Mouse (Mus musculus) intestine, embryonic 15.5 days (tissue): ENCODE data around the gene Sdccag8. TPM values are rescaled to one million over a fixed set of nuclear protein-coding genes. Genes with fewer than 3 reads are reported as not detected.
"Not testable (repeated sequence)": the region's sequence is repeated elsewhere in the genome, so short reads cannot be mapped to it uniquely, and the experiment has no call there.

ENCODE experiments used
- ATAC-seq: fragments of 200-750 bp; cut with Nextera tagmentation; 2 replicates; pipeline ENCODE4 v1.8.0; 2017; ENCODE audit warnings: moderate TSS enrichment, moderate library complexity
- H3K27ac ChIP-seq: fragments of 300-500 bp; sonication (generic); 2 replicates; pipeline ENCODE4 v1.5.1; 2015; ENCODE audit warnings: mild to moderate bottlenecking, inconsistent platforms
- H3K27me3 ChIP-seq: fragments of 300-500 bp; sonication (generic); replicated peaks from 2 replicates; pipeline ENCODE4 v1.6.1; 2015; ENCODE audit warnings: inconsistent platforms
- H3K36me3 ChIP-seq: fragments of 300-500 bp; sonication (generic); 2 replicates; pipeline ENCODE4 v1.6.1; 2015; ENCODE audit warnings: inconsistent platforms
- H3K4me1 ChIP-seq: fragments of 300-500 bp; sonication (generic); replicated peaks from 2 replicates; pipeline ENCODE4 v1.6.1; 2015; ENCODE audit warnings: inconsistent platforms
- H3K4me2 ChIP-seq: fragments of 300-500 bp; sonication (generic); replicated peaks from 2 replicates; pipeline ENCODE4 v1.6.1; 2015; ENCODE audit warnings: mild to moderate bottlenecking, inconsistent platforms
- H3K4me3 ChIP-seq: fragments of 300-500 bp; sonication (generic); replicated peaks from 2 replicates; pipeline ENCODE4 v1.5.1; 2015; ENCODE audit warnings: inconsistent platforms
- H3K9ac ChIP-seq: fragments of 300-500 bp; sonication (generic); 2 replicates; pipeline ENCODE4 v1.6.1; 2015; ENCODE audit warnings: inconsistent platforms
- H3K9me3 ChIP-seq: fragments of 300-500 bp; sonication (generic); 2 replicates; pipeline ENCODE4 v1.6.1; 2016; ENCODE audit warnings: inconsistent platforms
- WGBS: fragments of 180-500 bp; shearing (Covaris S2); methylation state at CpG from one replicate; pipeline ENCODE4 v1.1.7; 2015; 5-methylcytosine and 5-hydroxymethylcytosine counted together
- polyA plus RNA-seq: library from polyadenylated mRNA; unstranded; fragments of >200 nt; fragmentation: Nextera tagmentation; extraction: Ambion mirVana; gene quantifications from 2 replicates; pipeline ENCODE4 v1.2.1, GENCODE M21; 2015

The Sdccag8 gene
- polyA plus RNA-seq, 1 experiment from 2014 or later: 23.9 TPM

- Histone ChIP-seq H3K4me2 (no peak overlapping the region), H3K4me3 (no peak overlapping the region), H3K36me3 (no peaks in the 10 kb centered on the region), H3K27me3 (no peaks in the 10 kb centered on the region), H3K9me3 (no peaks in the 10 kb centered on the region), H3K9ac (no peak overlapping the region), H3K27ac (no peak overlapping the region), H3K4me1 (0 out of 2 replicates have a peak, but pooled peaks cover 3% of the 10 kb centered on the region)
- no peak for ATAC-seq
- 56% methylated on average over 13 of the region's 13 CpGs for WGBS
These were observed 119.7 kb downstream of the Sdccag8 start for GRCm38 (mm10) chr1:176934043-176934762.

GRCm38 (mm10) chr1:176939901-176940341 is 125.5 kb downstream of the Sdccag8 start:
- no peak for ATAC-seq
- Histone ChIP-seq H3K27ac (no peak overlapping the region), H3K4me2 (no peak overlapping the region), H3K4me3 (no peak overlapping the region), H3K9me3 (no peaks in the 10 kb centered on the region), H3K4me1 (no peaks in the 10 kb centered on the region), H3K9ac (no peak overlapping the region), H3K27me3 (no peaks in the 10 kb centered on the region), H3K36me3 (no peaks in the 10 kb centered on the region)
- WGBS: 67% methylated on average over 8 of the region's 8 CpGs

- not testable (repeated sequence) for H3K9ac ChIP-seq, H3K9me3 ChIP-seq, H3K4me1 ChIP-seq, H3K4me3 ChIP-seq, H3K4me2 ChIP-seq, H3K36me3 ChIP-seq, ATAC-seq, H3K27ac ChIP-seq, H3K27me3 ChIP-seq
These were observed 127.0 kb downstream of the Sdccag8 start for GRCm38 (mm10) chr1:176941286-176941990.

- 89% methylated on average over 5 of the region's 5 CpGs for WGBS
- ATAC-seq: no peak
- H3K27me3 ChIP-seq: no peaks in the 10 kb centered on the region
These were observed 128.7 kb downstream of the Sdccag8 start for GRCm38 (mm10) chr1:176943126-176943525.

GRCm38 (mm10) chr1:176943987-176944386 is 129.5 kb downstream of the Sdccag8 start:
- no peak overlapping the region for H3K9ac ChIP-seq
- 83% methylated on average over 5 of the region's 5 CpGs for WGBS
- H3K27ac ChIP-seq: no peak overlapping the region
- H3K4me2 ChIP-seq: no peak overlapping the region
- H3K9me3 ChIP-seq: no peaks in the 10 kb centered on the region
- no peak overlapping the region for H3K4me3 ChIP-seq
- no peaks in the 10 kb centered on the region for H3K4me1 ChIP-seq
- no peaks in the 10 kb centered on the region for H3K27me3 ChIP-seq
- no peak for ATAC-seq
- no peaks in the 10 kb centered on the region for H3K36me3 ChIP-seq

More at GRCm38 (mm10) chr1:176943126-176943525, 128.7 kb downstream of the Sdccag8 start:
- Histone ChIP-seq H3K4me2 (no peak overlapping the region), H3K4me1 (no peaks in the 10 kb centered on the region), H3K27ac (no peak overlapping the region), H3K4me3 (no peak overlapping the region), H3K36me3 (no peaks in the 10 kb centered on the region), H3K9me3 (no peaks in the 10 kb centered on the region), H3K9ac (no peak overlapping the region)

GRCm38 (mm10) chr1:176944458-176945174 is 130.2 kb downstream of the Sdccag8 start:
- H3K27ac ChIP-seq: no peak overlapping the region
- 74% methylated on average over 8 of the region's 8 CpGs for WGBS
- no peaks in the 10 kb centered on the region for H3K4me1 ChIP-seq
- no peak overlapping the region for H3K4me3 ChIP-seq
- H3K27me3 ChIP-seq: no peaks in the 10 kb centered on the region
- no peak overlapping the region for H3K4me2 ChIP-seq
- no peak overlapping the region for H3K9ac ChIP-seq
- H3K36me3 ChIP-seq: no peaks in the 10 kb centered on the region
- H3K9me3 ChIP-seq: no peaks in the 10 kb centered on the region
- no peak for ATAC-seq

GRCm38 (mm10) chr1:176945175-176945540 is 130.7 kb downstream of the Sdccag8 start:
- 82% methylated on average over 12 of the region's 12 CpGs for WGBS
- Histone ChIP-seq H3K9ac (no peak overlapping the region), H3K9me3 (no peaks in the 10 kb centered on the region), H3K4me2 (no peak overlapping the region), H3K27me3 (no peaks in the 10 kb centered on the region), H3K4me1 (no peaks in the 10 kb centered on the region), H3K27ac (no peak overlapping the region), H3K36me3 (no peaks in the 10 kb centered on the region), H3K4me3 (no peak overlapping the region)
- no peak for ATAC-seq

GRCm38 (mm10) chr1:176946031-176946795 is 131.8 kb downstream of the Sdccag8 start:
- no peak overlapping the region for H3K9ac ChIP-seq
- H3K4me3 ChIP-seq: no peak overlapping the region
- H3K9me3 ChIP-seq: no peaks in the 10 kb centered on the region
- H3K4me1 ChIP-seq: no peaks in the 10 kb centered on the region
- H3K36me3 ChIP-seq: no peaks in the 10 kb centered on the region
- no peaks in the 10 kb centered on the region for H3K27me3 ChIP-seq
- H3K27ac ChIP-seq: no peak overlapping the region
- no peak overlapping the region for H3K4me2 ChIP-seq
- no peak for ATAC-seq
- 82% methylated on average over 11 of the region's 11 CpGs for WGBS

- no peaks in the 10 kb centered on the region for H3K9me3 ChIP-seq
These were observed 132.3 kb downstream of the Sdccag8 start for GRCm38 (mm10) chr1:176946796-176947181.

GRCm38 (mm10) chr1:176948861-176949260 is 134.4 kb downstream of the Sdccag8 start:
- Histone ChIP-seq H3K27ac (no peak overlapping the region), H3K36me3 (no peaks in the 10 kb centered on the region), H3K4me2 (no peak overlapping the region), H3K9me3 (no peaks in the 10 kb centered on the region), H3K4me3 (no peak overlapping the region), H3K27me3 (no peaks in the 10 kb centered on the region), H3K9ac (no peak overlapping the region), H3K4me1 (no peaks in the 10 kb centered on the region)
- ATAC-seq: no peak
- 84% methylated on average over 6 of the region's 6 CpGs for WGBS

More at GRCm38 (mm10) chr1:176946796-176947181, 132.3 kb downstream of the Sdccag8 start:
- Histone ChIP-seq H3K27ac (no peak overlapping the region), H3K36me3 (no peaks in the 10 kb centered on the region), H3K27me3 (no peaks in the 10 kb centered on the region), H3K4me2 (no peak overlapping the region), H3K9ac (no peak overlapping the region), H3K4me3 (no peak overlapping the region), H3K4me1 (no peaks in the 10 kb centered on the region)
- ATAC-seq: no peak
- WGBS: 81% methylated on average over 7 of the region's 7 CpGs

GRCm38 (mm10) chr1:176949320-176949719 is 134.9 kb downstream of the Sdccag8 start:
- no peak overlapping the region for H3K27ac ChIP-seq
- WGBS: 83% methylated on average over 6 of the region's 6 CpGs

GRCm38 (mm10) chr1:176950061-176950460 is 135.6 kb downstream of the Sdccag8 start:
- Histone ChIP-seq H3K9me3 (no peaks in the 10 kb centered on the region), H3K27ac (no peak overlapping the region), H3K4me1 (no peaks in the 10 kb centered on the region), H3K27me3 (no peaks in the 10 kb centered on the region), H3K9ac (no peak overlapping the region), H3K4me3 (no peak overlapping the region), H3K4me2 (no peak overlapping the region), H3K36me3 (no peaks in the 10 kb centered on the region)
- no peak for ATAC-seq
- WGBS: 80% methylated on average over 6 of the region's 6 CpGs

More at GRCm38 (mm10) chr1:176949320-176949719, 134.9 kb downstream of the Sdccag8 start:
- Histone ChIP-seq H3K27me3 (no peaks in the 10 kb centered on the region), H3K9me3 (no peaks in the 10 kb centered on the region), H3K36me3 (no peaks in the 10 kb centered on the region), H3K4me3 (no peak overlapping the region), H3K9ac (no peak overlapping the region), H3K4me2 (no peak overlapping the region), H3K4me1 (no peaks in the 10 kb centered on the region)
- ATAC-seq: no peak
